Mouse (Mus musculus) adipocyte (in vitro differentiated cells): ENCODE data around the gene Tmtc3.
"Not testable (repeated sequence)": the region's sequence is repeated elsewhere in the genome, so short reads cannot be mapped to it uniquely, and the experiment has no call there.

ENCODE experiments used
- DNase-seq: peaks from one replicate; pipeline ENCODE4 v3.0.0-alpha.2; 2016; ENCODE audit warnings: low spot score

Gene Tmtc3

DNA sequence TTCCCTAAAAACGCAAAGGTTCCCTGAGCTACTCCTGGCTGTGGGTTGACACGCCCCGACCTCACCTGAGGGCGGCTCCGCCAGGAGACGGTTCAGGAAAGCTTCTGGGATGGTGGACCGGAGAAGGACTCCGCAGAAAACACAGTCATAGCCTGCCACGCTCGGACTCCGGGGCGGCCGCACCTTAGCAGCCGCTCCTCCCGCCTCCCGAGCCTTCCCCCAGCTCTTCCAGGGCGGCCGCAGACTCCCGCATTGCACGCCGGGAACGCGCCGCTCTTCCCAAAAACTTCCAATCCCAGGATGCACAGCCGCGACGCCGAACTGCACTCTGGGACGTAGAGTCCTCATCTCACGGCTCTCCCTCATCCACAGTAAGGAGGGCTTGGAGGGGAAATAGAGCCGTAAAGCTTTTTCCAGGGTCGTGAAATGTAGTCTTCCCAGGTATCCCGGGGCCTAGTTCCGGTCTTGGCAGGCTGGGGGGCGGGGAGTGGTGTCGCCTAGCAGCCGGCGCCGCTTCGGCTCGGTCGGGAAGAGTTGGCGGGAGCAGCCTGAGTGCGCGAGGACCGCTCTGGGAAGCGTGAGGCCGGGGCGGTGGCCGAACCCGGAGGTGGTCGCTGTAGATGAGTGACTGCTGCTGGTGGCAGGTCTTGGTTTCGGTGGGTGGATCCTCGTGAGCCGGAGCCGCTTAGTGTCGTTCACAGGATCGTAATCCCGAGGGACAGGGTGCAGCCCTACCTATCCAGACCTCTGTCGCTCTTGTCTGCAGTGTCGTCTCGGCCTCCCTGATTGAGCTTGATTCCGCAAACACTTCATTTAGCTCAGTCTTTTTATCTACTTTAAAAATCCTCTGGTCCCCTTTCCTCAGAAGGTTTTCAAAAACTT is at the start of gene Tmtc3, which contains the start of gene Cep290:
TSS of gene Tmtc3 (minus strand) at position 254 of the 882 bp plus-strand sequence.
TSS of gene Cep290 (plus strand) at position 462 of the 882 bp plus-strand sequence.
- peak; percentile 97 for DNase-seq

DNA sequence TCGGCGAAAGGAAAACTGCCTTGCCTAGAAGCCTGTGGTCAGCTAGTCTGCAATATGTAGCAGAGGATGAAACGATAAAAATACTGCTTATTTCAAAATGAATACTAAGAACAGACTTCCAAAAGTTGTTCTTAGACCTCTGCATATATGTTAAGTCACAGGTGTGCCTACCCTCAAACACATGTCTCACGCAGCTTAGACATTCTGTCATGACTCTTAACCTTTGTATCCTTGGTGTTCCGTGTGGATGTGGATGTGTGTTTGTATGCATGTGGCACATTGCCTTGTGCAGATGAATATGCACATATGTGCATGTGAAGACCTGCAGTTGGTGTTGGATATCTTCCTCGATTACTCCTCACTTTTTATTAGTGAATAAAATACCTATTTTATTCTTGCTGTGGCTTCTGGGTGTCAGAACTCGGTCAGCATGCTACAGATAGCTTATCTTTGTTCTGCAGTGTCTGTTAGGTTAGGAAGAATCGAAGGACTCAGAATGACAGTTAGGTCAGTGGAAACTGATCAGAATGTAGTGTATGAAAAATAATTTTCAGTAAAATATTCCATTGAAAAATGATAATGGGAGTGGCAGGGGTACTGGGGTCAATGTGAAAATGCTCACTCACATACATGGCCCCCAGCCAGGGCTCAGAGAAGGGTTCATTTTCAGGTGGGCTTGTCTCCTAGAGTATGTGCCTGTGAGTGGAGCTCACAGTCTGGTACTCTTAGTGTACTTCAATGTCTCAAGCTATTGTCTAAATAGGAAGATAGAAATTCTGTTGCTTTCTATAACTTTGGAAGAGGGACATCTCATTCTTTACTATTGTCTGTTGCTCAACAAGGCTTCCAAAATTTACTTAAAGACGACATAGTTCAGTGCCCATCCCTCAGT is 37.6 kb upstream of the Tmtc3 start:
- no peak for DNase-seq

DNA sequence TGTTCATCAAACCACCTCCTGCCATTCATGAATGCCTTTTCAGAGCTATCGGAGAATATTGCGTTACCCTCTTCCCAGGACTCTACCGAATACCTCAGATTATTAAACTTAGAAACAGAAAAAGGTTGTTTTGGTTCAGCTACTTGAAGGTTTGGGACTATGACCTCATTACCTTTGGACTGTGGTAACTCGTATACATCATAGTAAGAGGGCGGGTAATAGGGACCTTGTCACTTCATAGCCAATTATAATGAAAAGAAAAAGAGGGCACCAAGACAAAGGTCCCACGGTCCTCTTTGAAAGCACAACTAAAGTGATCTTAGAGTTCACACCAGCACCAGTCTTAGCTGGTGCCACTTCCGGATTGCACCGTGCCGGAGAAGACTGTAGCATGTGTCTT is 35.2 kb upstream of the Tmtc3 start:
- DNase-seq = no peak

- DNase-seq = no peak
Observed at GRCm38 (mm10) chr10:100521617-100522016, 34.5 kb upstream of the Tmtc3 start.

DNA sequence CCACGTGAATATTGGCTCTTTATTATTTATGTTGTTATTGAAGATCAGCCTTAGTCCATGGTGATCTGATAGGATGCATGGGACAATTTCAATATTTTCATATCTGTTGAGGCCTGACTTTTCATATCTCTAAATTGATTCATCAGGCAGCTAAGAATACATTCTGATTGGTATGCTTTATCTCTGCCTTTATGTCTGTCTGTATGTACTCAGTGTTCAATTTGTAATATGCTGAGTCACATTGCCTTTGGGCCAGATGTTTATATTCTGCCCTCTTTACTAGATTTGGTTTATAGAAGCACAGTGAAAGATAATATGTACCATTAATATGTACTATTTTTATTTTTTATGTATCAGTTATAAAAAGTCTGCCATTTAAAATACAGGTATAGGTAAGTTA is 21.0 kb upstream of the Tmtc3 start:
- no peak for DNase-seq

DNA sequence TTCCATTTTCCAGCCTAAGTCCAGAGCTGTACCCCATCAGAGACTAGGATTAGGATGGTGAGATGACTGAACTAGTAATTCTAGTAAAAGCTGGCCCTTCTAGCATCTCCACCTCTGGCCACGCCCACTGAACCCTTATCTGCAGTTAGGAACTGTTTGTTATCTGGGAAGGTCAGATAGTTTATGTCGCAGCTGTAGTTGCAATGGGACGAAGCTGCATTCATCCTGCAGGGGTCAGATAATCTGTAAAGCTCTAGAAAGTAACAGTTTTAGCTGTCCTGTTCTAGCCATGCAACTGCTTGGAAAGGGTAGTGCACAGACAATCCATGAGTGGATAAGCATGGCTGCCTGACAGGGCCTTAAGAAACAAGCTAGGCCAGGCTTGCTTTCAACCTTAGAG is 11.2 kb upstream of the Tmtc3 start:
- DNase-seq = no peak

GRCm38 (mm10) chr10:100491916-100492315 is 4.8 kb upstream of the Tmtc3 start:
- DNase-seq = no peak

DNA sequence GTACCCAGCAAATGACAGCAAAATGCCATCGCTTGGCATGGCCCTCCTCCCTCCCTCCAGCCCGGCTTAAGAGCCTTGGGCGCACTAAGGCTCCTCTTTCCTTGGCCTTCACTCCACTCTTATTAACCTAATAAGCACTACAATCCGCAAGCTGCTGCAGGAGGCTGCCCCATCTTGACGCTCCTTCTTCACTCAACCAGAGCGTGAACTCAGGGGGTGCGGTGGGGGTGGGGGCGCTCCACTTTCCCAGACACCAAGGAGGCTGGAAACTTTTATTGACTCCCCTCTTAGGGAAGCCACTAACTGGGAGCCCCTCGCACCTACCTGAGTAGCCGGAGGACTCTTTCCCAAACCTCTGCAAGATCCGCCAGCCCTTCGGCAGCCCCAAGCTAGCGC is 451 bp downstream of the Tmtc3 start:
- peak; percentile 6 for DNase-seq

GRCm38 (mm10) chr10:100479538-100479937 is 7.6 kb downstream of the Tmtc3 start:
- DNase-seq = no peak

GRCm38 (mm10) chr10:100475040-100475439 is 12.1 kb downstream of the Tmtc3 start:
- DNase-seq = peak; percentile 25

DNA sequence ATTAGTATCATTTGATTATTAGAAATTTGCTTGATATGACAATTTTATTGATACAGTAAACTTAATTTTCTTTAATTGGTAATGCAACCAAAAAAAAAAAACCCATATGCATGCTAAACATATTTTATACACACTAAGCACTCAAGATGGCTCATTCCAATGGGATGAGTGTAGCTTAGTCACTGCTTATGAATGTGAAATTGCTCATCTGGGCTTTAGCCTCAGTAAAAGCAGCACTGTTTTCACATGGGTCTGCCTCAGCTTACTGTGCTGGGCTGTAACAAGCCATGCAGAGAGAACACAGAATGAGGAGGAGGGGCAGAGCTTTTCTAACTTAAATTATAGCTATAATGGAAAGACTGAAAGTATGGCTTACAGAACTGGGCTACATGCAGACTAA is 26.6 kb downstream of the Tmtc3 start:
- no peak for DNase-seq

- peak; percentile 10 for DNase-seq
Observed at GRCm38 (mm10) chr10:100449394-100449793, 37.8 kb downstream of the Tmtc3 start.

- no peak for DNase-seq
Observed at GRCm38 (mm10) chr10:100427592-100427991, 59.6 kb downstream of the Tmtc3 start.

- no peak for DNase-seq
Observed at GRCm38 (mm10) chr10:100415566-100415965, 71.6 kb downstream of the Tmtc3 start.

DNA sequence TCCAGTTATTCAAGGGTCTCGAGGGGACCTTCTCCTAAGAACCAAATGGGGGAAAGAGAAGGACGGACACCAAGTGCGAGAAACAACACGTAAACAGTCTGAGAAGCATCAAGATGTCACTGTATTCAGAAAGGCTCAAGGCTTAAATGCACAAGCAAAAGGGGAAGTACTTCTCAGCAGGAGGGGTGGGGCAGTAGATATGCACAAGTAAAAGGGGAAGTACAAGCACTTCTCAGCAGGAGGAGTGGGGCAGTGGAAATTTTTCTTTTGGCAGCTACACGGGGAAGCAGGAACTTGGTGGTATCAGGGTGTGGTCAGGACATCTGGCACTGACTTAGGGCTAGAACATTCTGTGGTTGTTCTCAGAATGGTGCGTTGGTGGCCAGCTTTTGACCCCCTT is 84.8 kb downstream of the Tmtc3 start:
- DNase-seq = not testable (repeated sequence)
